Mouse (Mus musculus) E14TG2a.4 (cell line): ENCODE results near the gene Csf3.
A peak's percentile ranks its signal among the peaks of the same experiment; 100 is the strongest.
"Not testable (repeated sequence)": the region's sequence is repeated elsewhere in the genome, so short reads cannot be mapped to it uniquely, and the experiment has no call there.

Source experiments
- H3K27me3 ChIP-seq: 2 replicates; pipeline ENCODE4 v1.6.1; 2014; ENCODE audit warnings: low read length, control low read depth; ENCODE audit not compliant: insufficient read depth
- H3K36me3 ChIP-seq: 2 replicates; pipeline ENCODE4 v1.6.1; 2014; ENCODE audit warnings: low read length, control low read depth; ENCODE audit not compliant: insufficient read depth
- H3K4me1 ChIP-seq: replicated peaks from 2 replicates; pipeline ENCODE4 v1.6.1; 2014; ENCODE audit warnings: low read depth, low read length, control low read depth
- H3K4me3 ChIP-seq: replicated peaks from 2 replicates; pipeline ENCODE4 v1.5.1; 2014; ENCODE audit warnings: mild to moderate bottlenecking, low read length
- H3K9me3 ChIP-seq: 2 replicates; pipeline ENCODE4 v1.6.1; 2014; ENCODE audit warnings: low read length, control low read depth
- CTCF ChIP-seq: conservative IDR thresholded peaks from 2 replicates; pipeline ENCODE4 v1.5.1; 2014; ENCODE audit warnings: low read length
- NANOG ChIP-seq: IDR thresholded peaks from 2 replicates; pipeline ENCODE4 v1.6.1; 2014; ENCODE audit warnings: borderline replicate concordance, low read length, mixed read lengths
- POU5F1 ChIP-seq: IDR thresholded peaks from 2 replicates; pipeline ENCODE4 v1.6.1; 2014; ENCODE audit warnings: low read length, borderline replicate concordance

Gene Csf3

DNA sequence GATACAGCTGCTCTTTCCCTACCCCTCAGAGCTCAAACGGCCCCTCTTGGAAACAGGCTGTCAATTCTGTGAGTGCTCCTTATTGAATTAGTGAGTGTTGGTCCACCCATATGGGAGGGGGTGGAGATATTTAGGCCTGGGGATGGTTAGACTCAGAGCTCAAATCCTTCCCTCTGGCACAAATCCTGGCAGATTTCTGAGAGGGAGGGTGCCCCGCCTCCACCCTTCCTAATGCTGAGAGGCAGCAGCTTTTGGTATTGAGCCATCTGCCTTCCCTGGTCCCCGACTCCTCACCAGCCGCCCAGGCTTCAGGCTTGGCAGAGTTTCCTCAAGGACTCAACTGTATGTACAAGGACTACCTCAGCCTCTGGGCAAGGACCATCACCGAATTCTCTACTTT is 30.1 kb downstream of the Csf3 start:
- TF ChIP-seq CTCF: no peak
- no peak for TF ChIP-seq POU5F1
- no peak for TF ChIP-seq NANOG
- H3K4me1 ChIP-seq: peaks cover 33% of the 10 kb centered on the region
- H3K36me3 ChIP-seq: peaks cover 19% of the 10 kb centered on the region
- H3K9me3 ChIP-seq: peaks cover 7% of the 10 kb centered on the region
- no peak overlapping the region for H3K4me3 ChIP-seq
- peaks cover 14% of the 10 kb centered on the region; the same call in 1 of the 2 replicates for H3K27me3 ChIP-seq

DNA sequence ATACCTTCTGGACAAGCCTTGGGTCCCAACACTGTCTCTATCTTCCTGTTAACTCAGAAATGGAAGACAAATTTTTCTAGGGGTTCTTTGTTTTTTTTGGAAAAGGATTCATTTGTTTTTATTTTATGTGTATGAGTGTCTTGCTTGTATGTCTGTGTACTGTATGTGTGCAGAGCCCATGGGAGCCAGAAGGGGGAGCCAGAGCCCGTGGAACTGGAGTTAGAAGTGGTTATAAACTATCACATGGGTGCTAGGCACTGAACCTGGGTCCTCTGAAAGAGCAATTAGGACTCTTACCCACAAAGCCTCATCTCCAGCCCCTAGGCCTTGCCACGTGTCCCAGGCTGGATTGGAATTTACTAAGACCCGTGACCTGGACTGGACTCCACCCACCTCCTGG is 33.0 kb downstream of the Csf3 start:
- H3K9me3 ChIP-seq: peaks cover 7% of the 10 kb centered on the region
- H3K4me1 ChIP-seq: peaks cover 25% of the 10 kb centered on the region
- H3K4me3 ChIP-seq: no peak overlapping the region
- H3K36me3 ChIP-seq: no peaks in the 10 kb centered on the region
- peaks cover 14% of the 10 kb centered on the region; the same call in 1 of the 2 replicates for H3K27me3 ChIP-seq
- TF ChIP-seq CTCF (peak; percentile 68), NANOG (no peak), POU5F1 (no peak)

DNA sequence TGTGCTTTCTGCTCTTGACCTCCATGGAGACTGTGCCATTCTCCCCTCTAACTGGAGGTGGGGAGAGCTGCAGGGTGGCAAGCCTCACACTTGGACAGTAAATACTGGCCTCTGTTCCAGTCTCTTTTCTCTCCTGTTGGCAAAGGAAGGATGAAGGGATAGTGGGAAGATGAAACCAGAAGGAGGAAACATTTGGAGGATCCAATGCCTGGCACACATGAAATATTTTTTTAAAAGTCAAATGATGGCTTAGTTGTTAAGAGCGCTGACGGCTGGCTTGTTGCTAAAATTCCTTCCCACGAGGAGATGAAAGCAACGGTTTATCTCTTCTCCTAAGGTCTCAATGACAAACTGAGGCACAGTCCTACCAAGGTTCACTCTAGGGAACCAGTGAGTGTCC is 34.0 kb downstream of the Csf3 start:
- TF ChIP-seq CTCF (no peak), POU5F1 (no peak)
- H3K4me3 ChIP-seq: no peak overlapping the region
- H3K9me3 ChIP-seq: peaks cover 7% of the 10 kb centered on the region
- H3K4me1 ChIP-seq: peaks cover 35% of the 10 kb centered on the region
- no peaks in the 10 kb centered on the region for H3K36me3 ChIP-seq
- peaks cover 20% of the 10 kb centered on the region for H3K27me3 ChIP-seq

DNA sequence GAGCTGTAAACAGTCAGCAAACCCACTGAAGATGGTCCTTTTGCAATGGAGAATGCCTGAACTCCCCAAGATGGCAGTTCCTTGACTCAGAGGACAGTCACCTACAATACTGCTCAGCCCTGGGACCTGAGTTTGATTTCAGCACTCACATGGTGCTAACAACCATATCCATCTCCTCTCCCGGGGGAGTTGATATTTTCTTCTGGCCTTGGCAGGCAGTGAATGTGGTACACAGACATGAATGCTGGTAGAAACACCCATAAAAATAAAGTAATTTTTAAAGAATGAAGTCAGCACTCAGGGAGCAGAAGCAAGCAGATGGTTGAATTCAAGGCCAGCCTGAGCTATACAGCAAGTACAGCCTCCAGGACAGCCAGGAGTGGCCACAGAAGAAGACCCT is 35.1 kb downstream of the Csf3 start:
- TF ChIP-seq POU5F1: no peak
- TF ChIP-seq NANOG: no peak
- TF ChIP-seq CTCF: no peak
- Histone ChIP-seq H3K4me3 (no peak overlapping the region), H3K27me3 (peaks cover 21% of the 10 kb centered on the region), H3K36me3 (no peaks in the 10 kb centered on the region), H3K4me1 (peaks cover 45% of the 10 kb centered on the region), H3K9me3 (peaks cover 7% of the 10 kb centered on the region)

DNA sequence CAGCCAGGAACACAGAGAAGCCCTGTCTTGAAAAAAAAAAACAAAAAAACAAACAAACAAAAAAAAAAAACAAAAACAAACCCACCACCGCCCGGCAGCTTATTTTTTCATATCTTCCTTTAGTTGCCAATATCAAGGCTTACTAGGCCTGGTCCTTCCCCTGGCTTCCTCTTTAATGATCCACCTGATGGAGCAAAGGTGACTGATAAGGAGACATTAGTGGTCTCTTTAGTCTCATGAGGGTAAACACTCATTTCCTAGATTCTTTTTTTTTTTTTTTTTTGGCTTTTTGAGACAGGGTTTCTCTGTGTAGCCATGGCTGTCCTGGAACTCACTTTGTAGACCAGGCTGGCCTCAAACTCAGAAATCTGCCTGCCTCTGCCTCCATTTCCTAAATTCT is 36.2 kb downstream of the Csf3 start:
- not testable (repeated sequence) for H3K4me3 ChIP-seq, H3K9me3 ChIP-seq, H3K36me3 ChIP-seq
- peaks cover 16% of the 10 kb centered on the region for H3K27me3 ChIP-seq
- peaks cover 48% of the 10 kb centered on the region for H3K4me1 ChIP-seq

DNA sequence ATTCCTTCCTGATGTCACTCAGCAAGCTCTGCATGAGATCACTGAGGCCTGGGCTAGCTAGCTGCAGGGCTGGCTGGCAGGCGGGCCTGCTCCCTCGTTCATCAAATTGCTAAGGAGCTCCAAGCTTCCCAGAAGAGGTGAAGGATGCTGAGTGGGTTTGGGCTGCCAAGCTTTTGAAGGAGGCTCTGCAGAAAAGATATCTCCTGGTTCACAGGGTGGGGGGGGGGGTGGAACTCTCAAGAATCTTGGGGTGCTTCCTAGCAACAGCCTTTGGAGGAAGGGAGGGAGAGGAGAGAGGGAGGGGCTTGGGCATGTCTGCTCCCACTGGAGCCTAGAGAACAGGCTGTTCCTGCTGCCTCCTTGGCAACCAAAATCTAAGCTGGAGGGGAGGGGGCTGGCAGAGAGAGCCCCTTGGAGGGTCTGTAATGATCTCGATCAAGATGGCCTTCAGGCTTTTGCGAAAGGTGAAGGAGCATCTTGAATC is 37.4 kb downstream of the Csf3 start:
- no peak for TF ChIP-seq NANOG
- TF ChIP-seq POU5F1: no peak
- TF ChIP-seq CTCF: no peak
- no peaks in the 10 kb centered on the region for H3K36me3 ChIP-seq
- H3K27me3 ChIP-seq: peaks cover 12% of the 10 kb centered on the region
- H3K4me3 ChIP-seq: peak overlapping the region; percentile 24; the same call in 1 of the 2 replicates
- peaks cover 7% of the 10 kb centered on the region for H3K9me3 ChIP-seq
- H3K4me1 ChIP-seq: peaks cover 60% of the 10 kb centered on the region

DNA sequence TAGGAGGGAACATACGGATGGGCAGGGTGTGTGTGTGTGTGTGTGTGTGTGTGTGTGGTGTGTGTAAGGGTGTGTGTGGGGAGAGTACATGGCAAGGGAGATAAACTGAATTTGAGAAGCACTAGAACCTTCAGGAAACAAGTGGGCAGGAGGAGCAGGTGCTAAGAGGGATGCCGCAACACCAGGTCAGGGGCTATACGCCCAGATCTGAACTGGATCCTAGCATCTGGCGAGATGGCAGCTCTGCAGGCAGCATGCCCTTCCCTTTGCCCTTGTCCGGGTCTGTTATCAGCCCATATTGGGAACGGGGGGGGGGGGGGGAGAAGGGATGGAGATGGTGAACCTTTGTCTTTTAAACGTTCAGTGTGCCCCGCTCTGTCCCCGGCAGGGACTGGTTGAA is 37.9 kb downstream of the Csf3 start:
- peaks cover 65% of the 10 kb centered on the region for H3K4me1 ChIP-seq
- peaks cover 7% of the 10 kb centered on the region for H3K9me3 ChIP-seq
- no peaks in the 10 kb centered on the region for H3K36me3 ChIP-seq
- 0 out of 2 replicates have a peak overlapping the region, but pooled peaks have one; percentile 10 for H3K4me3 ChIP-seq
- TF ChIP-seq NANOG: no peak
- peaks cover 12% of the 10 kb centered on the region for H3K27me3 ChIP-seq

DNA sequence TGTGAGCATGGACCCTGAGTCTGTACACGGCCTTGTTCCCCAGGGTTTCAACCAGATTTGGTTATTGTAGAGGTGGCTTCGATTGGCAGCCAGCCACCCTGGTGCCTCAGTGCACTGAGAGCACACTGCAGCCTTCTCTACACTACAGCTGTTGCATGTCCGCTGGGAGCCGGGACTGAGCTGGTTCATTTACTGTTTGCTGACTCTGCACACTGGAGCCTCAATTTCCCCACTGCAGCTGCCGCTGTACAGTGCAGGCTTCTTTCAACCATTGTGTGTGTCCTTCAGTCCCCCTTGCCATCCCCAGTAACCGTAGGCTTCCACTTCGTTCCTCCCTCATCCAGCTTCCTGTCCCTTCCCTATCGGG is 38.9 kb downstream of the Csf3 start:
- TF ChIP-seq CTCF (no peak), NANOG (no peak), POU5F1 (no peak)
- H3K9me3 ChIP-seq: no peaks in the 10 kb centered on the region
- peaks cover 72% of the 10 kb centered on the region for H3K4me1 ChIP-seq
- peak overlapping the region; percentile 86 for H3K4me3 ChIP-seq
- peaks cover 12% of the 10 kb centered on the region for H3K27me3 ChIP-seq
- no peaks in the 10 kb centered on the region for H3K36me3 ChIP-seq

DNA sequence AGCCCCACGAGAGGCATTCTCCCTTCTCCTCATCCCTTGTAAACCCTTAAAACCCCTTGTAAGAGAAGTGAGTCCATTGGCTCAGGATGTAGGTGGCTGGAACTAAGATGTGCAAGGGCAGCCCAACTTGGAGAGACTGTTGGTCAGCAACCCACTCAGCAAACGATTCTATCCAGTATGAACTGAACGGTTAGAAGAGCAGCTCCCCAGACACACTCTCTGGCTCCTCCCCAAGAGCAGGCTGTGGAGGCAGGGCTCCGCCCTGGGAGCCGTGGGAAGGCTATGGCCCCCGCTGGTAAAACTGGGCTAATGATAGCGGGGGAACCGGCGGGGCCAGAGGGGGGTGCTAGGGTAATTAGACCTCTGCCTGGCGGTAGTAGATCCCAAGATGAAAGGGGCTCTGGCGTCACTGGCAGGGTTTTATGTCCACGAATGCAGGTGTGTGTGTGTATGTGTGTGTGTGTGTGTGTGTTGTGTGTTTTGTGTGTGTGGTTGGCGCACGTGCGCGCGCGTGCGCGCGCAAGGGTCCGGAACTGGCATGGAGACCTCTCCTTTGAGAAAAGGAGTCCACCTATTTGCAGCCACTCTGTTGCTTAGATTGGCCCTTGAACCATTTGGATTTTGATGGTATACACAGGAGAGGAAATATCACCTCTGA is 39.5 kb downstream of the Csf3 start, which contains the start of gene Thra:
TSS of gene Thra (plus strand) at position 246 of the 658 bp plus-strand sequence.
- TF ChIP-seq NANOG: no peak
- no peak for TF ChIP-seq POU5F1
- TF ChIP-seq CTCF: no peak
- Histone ChIP-seq H3K4me1 (peaks cover 74% of the 10 kb centered on the region), H3K9me3 (no peaks in the 10 kb centered on the region)

More for the DNA sequence above, 39.5 kb downstream of the Csf3 start, which contains the start of gene Thra:
- peaks cover 12% of the 10 kb centered on the region for H3K27me3 ChIP-seq
- H3K4me3 ChIP-seq: peak within 1 kb of the TSS; percentile 86
- no peaks in the 10 kb centered on the region for H3K36me3 ChIP-seq
